Mouse (Mus musculus) bone marrow macrophage, adult 2 months (primary cell): ENCODE measurements around the gene Pnrc1. TPM values are rescaled to one million over a fixed set of nuclear protein-coding genes. Genes with fewer than 3 reads are reported as not detected.
A peak's percentile ranks its signal among the peaks of the same experiment; 100 is the strongest.

Experiments
- H3K27ac ChIP-seq: 2 replicates; pipeline ENCODE4 v1.5.1; 2012; ENCODE audit warnings: low read depth, low read length; ENCODE audit not compliant: insufficient read depth
- H3K4me1 ChIP-seq: 2 replicates; pipeline ENCODE4 v1.6.1; 2012; ENCODE audit warnings: low read length; ENCODE audit not compliant: control insufficient read depth, insufficient read depth
- H3K4me3 ChIP-seq: 2 replicates; pipeline ENCODE4 v1.5.1; 2012; ENCODE audit warnings: mild to moderate bottlenecking, low read length, moderate library complexity; ENCODE audit not compliant: insufficient read depth
- CTCF ChIP-seq: IDR thresholded peaks from 2 replicates; pipeline ENCODE4 v1.5.1; 2012; ENCODE audit warnings: low read depth, mild to moderate bottlenecking, low read length, moderate library complexity
- POLR2A ChIP-seq: IDR thresholded peaks from 2 replicates; pipeline ENCODE4 v1.6.1; 2012; ENCODE audit warnings: mild to moderate bottlenecking, low read depth, low read length, borderline replicate concordance
- polyA plus RNA-seq: library from polyadenylated mRNA; stranded (reverse); fragments of >200 nt; gene quantifications from 2 replicates; pipeline ENCODE4 v1.2.4, GENCODE M21; 2012; ENCODE audit not compliant: missing spikeins, insufficient read depth, insufficient read length

Pnrc1 gene
- polyA plus RNA-seq, 1 experiment = 138 TPM

DNA sequence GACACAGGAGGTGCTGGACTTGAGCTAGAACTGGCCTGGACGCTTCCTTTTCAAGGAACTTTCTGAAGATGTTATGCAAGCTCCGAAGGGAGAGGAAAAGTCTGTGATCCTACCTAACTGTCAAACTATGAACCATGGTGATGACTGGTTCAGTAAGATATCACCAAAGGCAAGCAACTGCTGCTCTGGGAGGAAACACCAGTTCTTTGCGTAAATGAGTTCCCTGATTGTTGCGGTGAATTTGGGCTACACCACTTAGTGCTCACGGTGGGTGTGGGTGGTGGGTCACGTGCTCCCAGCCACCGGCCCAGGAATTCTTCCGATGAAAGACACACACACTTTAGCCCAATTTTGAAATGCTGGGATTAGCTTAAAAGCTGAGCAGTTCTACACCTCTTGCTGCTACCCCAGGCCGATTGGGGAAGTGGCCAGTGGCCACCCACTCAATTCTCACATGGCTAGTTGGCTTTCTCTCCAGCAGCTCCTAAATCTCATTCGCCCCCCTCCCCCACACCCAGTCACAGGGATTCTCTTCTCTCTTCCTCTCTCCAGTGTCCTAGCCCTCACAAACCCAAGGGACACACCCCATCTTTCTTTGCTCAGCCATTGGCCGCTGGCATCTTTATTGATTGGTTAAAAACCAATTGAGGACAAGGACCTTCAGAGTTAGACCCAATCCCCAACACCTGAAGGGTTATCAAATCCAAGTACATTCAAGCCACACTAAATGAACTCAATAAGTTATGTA is 24.8 kb downstream of the Pnrc1 start:
- H3K4me1 ChIP-seq = peaks cover 41% of the 10 kb centered on the region
- H3K4me3 ChIP-seq = no peak overlapping the region
- TF ChIP-seq CTCF (no peak), POLR2A (no peak)
- H3K27ac ChIP-seq = peak overlapping the region; percentile 64

GRCm38 (mm10) chr4:33262897-33263296 is 27.1 kb downstream of the Pnrc1 start:
- H3K4me1 ChIP-seq = peaks cover 52% of the 10 kb centered on the region
- TF ChIP-seq CTCF = no peak
- TF ChIP-seq POLR2A = no peak
- no peak overlapping the region for H3K27ac ChIP-seq
- no peak overlapping the region for H3K4me3 ChIP-seq

DNA sequence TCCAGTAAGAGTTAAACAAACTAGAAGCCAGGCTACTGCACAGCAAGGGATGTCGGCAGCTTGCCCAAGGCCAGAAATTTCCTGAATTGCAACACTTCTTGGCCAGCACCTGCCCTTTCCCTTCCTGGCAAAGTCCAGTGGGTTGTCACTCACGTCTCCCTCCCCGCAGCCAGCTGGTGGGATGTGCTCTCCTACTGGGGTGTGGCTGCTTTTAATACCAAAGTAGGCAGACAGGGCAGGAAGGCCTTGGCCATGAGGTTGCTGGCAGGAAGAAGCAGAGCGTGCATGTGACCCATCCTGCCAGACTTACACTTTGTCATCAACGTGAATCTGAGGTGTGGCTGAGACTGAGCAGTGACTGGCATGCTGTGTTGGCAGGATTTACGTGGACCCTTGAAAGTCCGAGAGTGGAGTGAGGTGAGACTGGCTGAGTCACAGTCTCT is 28.6 kb downstream of the Pnrc1 start:
- Histone ChIP-seq H3K4me3 (peak overlapping the region; percentile 17), H3K27ac (peak overlapping the region; percentile 90), H3K4me1 (peaks cover 51% of the 10 kb centered on the region)
- TF ChIP-seq POLR2A (no peak), CTCF (no peak)

- H3K4me3 ChIP-seq = no peak overlapping the region
- H3K4me1 ChIP-seq = peaks cover 45% of the 10 kb centered on the region
- H3K27ac ChIP-seq = peak overlapping the region; percentile 90
- no peak for TF ChIP-seq CTCF
- no peak for TF ChIP-seq POLR2A
These were observed 29.7 kb downstream of the Pnrc1 start for GRCm38 (mm10) chr4:33260311-33260710.

- Histone ChIP-seq H3K4me3 (no peak overlapping the region), H3K4me1 (peaks cover 50% of the 10 kb centered on the region), H3K27ac (no peak overlapping the region)
- TF ChIP-seq POLR2A = no peak
- no peak for TF ChIP-seq CTCF
These were observed 32.5 kb downstream of the Pnrc1 start for GRCm38 (mm10) chr4:33257263-33257964.

DNA sequence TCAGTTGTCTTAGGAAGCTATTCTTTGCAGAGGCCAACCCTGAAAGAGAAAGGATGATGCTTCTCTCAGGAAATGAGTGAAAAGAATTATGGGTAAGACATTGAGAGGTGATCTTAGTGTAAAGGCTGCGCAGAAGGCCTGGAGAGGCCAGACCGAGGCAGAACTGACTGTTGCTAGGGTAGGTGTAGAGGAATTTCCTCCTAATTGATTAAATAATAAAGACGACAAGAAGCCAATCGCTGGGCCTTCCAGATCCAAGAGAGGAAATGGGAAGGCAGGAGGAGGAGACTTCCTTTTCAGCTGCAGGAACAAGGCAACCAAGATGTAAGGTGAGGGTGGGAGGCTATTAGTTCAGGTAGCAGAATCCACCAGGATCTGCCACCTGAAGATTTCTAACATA is 35.3 kb downstream of the Pnrc1 start:
- TF ChIP-seq CTCF (no peak), POLR2A (no peak)
- H3K27ac ChIP-seq = no peak overlapping the region

DNA sequence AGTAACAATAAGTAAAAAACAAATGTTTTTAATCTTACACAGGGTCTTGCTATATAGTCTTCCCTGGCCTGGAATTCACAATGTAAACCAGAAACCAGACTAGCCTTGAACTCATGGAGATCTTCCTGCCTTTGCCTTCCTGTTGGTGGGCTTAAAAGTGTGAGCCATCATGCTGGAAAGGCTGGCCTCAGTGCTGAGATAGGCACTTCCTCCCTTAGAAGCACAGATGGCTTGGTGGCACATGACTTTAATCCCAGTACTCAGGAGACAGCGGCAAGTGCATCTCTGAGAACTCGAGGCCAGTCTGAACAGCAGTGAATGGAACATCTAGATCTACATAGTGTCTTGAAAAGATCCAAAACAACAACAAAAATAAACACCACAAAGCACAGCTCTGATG is 39.1 kb downstream of the Pnrc1 start:
- Histone ChIP-seq H3K4me1 (peaks cover 49% of the 10 kb centered on the region), H3K4me3 (no peak overlapping the region), H3K27ac (peak overlapping the region; percentile 29)
- no peak for TF ChIP-seq POLR2A
- no peak for TF ChIP-seq CTCF

More for the DNA sequence above, 35.3 kb downstream of the Pnrc1 start:
- H3K4me1 ChIP-seq = peaks cover 49% of the 10 kb centered on the region
- no peak overlapping the region for H3K4me3 ChIP-seq

DNA sequence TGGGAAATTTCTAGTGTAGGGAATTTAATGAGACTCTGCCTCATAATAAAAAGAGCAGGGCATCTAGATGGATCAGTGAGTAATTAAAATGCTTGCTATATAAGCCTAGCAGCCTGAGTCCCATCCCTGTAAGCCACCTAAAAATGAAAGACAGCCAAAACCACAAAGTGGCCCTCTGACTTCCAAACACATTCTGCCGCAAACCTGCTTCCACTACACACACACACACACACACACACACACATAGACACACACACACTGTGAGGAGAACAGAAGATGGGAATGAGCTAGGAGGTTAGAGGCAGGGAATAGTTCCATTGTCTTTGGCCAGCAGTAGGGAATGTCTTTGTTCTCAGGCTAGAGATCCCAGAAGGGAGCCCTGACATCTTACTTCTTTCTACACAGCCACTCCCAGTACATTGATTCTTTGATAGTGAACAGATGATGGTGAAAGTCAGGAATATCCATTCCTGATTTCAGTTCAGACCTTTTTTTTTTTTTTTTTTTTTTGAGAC is 40.2 kb downstream of the Pnrc1 start:
- TF ChIP-seq CTCF (no peak), POLR2A (no peak)
- H3K4me1 ChIP-seq = peaks cover 53% of the 10 kb centered on the region
- H3K27ac ChIP-seq = peak overlapping the region; percentile 87; the same call in 1 of the 2 replicates
- H3K4me3 ChIP-seq = no peak overlapping the region

GRCm38 (mm10) chr4:33248915-33249314 is 41.0 kb downstream of the Pnrc1 start:
- Histone ChIP-seq H3K4me1 (peaks cover 50% of the 10 kb centered on the region), H3K4me3 (peak overlapping the region; percentile 49), H3K27ac (peak overlapping the region; percentile 87)
- no peak for TF ChIP-seq POLR2A
- no peak for TF ChIP-seq CTCF
